Mouse (Mus musculus) regulatory T cell (primary cell): Measurements from ENCODE around the gene Rab34.

Source experiments
- in situ Hi-C: fragments of 300-600 bp; cut with MboI, MseI; formaldehyde crosslinking; loops from one replicate; pipeline ENCODE4 v1.15.1; 2025; ENCODE audit warnings: high pct_unique_total_duplicates

The Rab34 gene

DNA sequence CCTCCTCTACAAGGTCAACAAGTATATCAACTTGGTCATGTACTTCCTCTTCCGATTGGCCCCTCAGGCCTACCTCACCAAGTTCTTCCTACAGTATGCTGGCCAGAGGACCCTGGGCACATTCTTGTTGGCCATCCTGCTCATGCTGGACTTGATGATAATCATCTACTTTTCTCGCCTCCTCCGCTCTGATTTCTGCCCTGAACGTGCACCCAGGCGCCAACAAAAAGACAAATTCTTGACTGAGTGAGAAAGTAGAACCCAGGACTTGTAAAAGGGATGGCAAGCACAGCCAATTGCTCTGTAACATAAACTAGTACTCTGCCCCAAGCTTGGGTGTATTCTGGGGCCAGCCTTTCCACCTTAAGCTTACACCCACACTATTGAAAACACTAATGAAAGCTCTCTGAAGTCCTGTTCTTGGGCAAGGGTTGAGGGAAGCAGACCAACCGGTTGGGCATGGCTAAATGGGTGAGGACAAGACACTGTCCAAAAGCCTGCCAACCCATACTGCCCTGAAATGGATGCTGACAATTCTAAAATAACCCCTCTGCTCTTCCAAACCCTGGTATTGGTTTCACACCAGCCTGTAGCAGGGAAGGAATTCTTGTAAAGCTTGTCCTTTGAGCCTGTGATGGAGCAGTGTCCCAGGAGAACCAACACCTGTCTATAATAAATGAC, 8.0 kb upstream of the Rab34 start:
- in situ Hi-C loops: no loop called here

DNA sequence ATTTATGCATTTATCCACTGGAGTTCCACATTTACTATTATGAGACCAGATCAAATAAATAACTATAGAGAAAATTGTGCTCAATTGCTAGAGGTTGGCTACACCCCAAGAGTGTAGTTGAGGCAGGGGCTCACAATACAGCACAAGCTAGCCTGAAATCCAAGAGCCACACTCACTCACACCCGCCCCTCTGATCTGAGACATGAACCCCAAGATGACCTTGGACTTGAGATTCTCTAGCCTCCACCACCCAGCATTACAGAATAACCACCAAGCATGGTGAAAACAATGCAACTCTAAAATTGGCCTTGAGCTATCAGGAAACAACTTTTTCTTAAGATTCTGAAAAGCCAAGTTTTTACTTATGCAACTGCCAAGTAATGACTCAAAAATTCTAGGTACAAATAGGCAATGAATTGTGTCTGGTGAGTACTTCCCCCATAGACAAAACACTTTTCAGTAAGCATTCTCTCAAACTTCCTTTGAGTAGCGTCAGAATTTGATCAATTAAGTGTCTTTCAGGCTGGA, 6.3 kb upstream of the Rab34 start:
- in situ Hi-C loops: no loop called here

- in situ Hi-C loops: no loop called here
These were observed 5.8 kb upstream of the Rab34 start for GRCm38 (mm10) chr11:78182450-78182849.

DNA sequence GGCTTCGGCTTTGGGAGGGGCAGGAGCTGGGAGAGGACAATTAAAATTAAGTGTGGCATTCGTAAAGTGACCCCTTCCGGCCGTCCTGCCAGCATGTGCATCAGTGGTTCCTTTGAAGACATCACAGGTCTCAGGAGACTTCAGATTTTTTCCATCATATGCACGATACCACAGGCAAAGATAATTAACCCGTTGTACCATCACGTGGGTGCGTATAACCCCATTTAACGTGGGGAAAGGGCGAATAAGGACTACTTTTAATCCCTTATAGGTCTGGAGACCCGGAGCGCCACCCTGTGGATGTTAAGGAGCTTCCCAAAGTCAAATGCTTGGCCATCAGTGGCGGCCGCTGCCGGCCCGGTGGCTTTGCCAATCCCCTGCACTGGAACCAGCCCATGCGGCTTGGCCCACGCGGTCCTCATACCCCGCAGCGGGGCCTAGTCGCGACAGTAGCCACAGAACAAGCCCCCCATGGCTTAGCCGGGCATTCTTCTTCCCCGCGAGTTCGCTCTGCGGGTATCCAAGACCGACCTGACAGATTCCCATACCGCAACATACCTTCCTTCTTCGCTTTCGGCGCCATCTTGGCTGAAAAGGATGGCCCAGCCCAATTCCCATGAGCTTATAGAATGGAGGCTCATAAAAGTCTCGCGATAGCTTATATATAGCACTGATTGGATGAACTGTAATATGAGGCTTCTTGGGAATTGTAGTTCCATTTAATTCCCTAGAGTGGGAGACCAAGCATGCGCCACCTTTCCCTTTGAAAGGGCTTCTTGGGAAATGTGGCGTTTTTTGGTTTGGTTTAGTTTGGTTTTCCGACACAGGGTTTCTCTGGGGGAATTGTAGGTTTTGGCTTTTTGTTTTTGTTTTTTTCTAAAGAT, 5.0 kb upstream of the Rab34 start, which contains the start of gene Rpl23a:
Rpl23a (minus strand) TSS at position 624 of the 884 bp plus-strand sequence.
- in situ Hi-C loops: no loop called here

DNA sequence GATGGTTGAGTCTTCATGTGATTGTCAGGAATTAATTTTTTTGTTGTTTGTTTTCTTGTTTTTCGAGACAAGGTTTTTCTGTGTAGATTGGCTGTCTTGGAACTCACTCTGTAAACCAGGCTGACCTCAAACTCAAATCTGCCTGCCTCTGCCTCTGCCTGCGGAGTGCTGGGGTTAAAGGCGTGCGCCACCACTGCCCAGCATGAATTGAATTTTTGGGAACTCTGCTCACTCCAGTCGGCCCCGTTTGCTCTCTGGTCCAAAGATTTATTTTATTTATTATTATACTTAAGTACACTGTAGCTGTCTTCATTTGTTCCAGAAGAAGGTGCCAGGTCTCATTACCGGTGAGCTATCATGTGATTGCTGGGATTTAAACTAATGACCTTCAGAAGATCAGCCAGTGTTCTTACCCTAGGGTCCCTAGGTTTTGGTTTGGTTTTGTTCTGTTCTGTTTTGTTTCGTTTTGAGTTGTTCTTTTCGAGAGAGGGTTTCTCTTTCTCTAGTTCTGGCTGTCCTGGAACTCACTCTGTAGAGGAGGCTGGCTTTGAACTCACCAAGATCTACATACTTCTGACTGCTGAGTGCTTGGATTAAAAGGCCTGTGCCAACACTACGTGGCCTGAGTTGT, 4.2 kb upstream of the Rab34 start:
- in situ Hi-C loops: no loop called here

DNA sequence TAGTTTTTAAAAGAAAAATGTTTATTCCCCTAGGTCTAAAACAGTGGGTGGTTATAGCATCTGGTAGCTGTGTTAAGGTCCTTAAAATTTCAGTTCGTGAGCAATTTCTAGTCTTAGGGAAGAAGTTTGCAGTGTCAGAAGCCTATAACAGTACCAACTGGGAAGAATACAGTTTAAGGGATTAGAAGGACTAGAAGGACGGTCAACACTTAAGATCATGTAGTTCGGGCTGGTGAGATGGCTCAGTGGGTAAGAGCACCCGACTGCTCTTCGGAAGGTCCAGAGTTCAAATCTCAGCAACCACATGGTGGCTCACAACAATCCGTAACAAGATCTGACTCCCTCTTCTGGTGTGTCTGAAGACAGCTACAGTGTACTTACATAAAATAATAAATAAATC, 3.5 kb upstream of the Rab34 start:
- in situ Hi-C loops: loop anchor here (5.0 kb wide), 1 partner anchor 958 kb away; no protein-coding TSS in a partner anchor

DNA sequence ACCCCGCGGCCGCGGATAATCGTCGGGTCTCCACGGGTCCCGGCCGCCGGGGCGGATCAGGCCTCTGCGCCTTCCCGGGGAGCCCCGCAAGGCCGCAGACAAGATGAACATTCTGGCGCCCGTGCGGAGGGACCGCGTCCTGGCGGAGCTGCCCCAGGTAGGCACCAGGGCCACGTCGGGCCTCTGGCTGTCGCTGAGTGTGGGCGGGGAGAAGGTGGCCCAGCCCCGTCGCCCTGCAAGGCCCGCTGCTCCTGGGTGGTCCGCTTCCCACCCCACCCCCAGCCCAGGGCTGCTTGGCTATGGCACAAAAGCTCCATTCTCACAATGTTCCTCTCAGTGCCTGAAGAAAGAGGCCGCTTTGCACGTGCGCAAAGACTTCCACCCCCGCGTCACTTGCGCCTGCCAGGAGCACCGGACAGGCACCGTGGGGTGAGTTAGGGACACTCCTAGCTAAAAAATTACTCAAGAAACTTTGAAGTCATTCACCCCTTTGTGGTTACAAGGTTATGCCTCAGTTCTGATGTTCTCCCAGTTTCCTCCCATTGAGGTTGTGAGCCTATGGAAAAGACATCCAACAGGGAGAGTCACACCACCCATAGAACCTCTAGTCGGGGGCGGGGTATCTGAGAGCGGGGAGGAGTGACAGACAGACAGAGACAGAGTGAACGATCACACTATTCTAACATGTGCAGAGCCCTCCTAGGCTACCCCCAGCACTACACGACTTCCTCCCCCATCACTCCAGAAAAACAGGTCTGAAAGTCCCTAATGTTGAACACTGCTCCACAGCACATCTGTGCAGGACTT, 1.2 kb downstream of the Rab34 start:
- in situ Hi-C loops: loop anchor here (5.0 kb wide), 1 partner anchor 953 kb away; no protein-coding TSS in a partner anchor

DNA sequence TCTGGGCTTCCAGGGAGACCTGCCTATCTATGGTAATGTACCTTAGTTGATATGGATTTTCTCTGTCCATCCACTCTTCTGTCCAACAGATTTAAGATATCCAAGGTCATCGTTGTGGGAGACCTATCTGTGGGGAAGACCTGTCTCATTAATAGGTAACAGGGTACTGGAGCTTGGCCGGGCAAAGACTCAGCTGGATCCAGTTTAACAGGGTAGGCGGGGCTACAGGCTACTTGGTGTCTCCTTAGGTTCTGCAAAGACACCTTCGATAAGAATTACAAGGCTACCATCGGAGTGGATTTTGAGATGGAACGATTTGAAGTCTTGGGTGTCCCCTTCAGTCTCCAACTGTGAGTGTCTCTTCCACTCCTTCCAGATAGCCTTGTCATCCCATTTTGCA, 1.8 kb downstream of the Rab34 start:
- in situ Hi-C loops: no loop called here

DNA sequence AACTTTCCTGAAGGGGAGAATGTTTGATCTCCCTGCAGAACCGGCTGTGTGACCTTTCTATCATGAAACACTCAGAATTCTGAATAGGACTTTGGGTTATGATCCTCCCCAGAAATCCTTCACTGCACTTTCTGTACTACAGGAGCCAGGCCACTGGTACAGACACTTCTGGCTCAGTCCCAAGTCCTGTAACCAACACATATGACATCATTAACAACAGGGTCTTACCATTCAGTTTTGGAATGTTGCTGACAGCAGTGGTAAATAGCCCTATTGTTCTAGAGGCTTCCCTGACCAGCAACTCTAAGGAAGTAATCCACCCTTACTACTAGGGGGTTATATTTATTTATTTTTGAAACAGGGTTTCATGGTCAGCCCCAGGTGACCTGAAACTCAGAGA, 4.9 kb downstream of the Rab34 start, which contains the start of gene Proca1:
Proca1 (plus strand) TSS at position 280 of the 400 bp plus-strand sequence.
- in situ Hi-C loops: no loop called here

DNA sequence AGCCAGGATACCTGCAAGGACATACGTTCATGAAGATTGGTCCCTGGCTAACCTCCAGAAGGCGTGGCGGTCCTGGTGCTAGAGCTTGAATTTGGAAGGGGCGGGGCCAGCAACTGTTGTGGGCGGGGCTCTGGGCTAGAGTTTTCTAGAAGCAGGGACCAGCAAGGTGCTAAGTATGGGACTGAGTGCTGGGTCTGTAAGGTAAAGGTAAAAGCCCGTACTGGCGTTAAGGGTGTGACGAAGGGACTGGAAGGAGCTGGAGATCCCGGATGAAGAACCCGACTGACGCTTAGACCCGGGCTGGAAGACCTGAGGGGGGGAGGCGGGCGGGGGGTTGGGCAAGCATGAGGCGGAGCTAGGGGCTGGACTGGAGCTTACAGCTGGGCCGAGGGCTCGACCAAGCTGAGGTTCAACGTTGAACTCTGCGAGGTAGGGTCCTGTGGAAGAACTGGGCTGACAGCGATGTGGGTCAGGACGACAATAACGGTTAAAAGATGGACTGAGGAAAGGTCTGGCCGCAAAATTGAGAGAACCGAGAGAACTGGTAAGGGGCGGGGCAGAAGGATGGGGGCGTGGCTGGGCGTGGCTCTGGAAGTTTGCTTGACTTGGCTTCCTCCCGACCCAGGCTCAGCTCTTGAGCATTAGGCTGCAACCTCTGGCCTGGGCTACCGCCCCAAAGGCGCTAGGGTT, 6.3 kb downstream of the Rab34 start:
- in situ Hi-C loops: no loop called here

GRCm38 (mm10) chr11:78195101-78195863, 7.1 kb downstream of the Rab34 start:
- in situ Hi-C loops: no loop called here

DNA sequence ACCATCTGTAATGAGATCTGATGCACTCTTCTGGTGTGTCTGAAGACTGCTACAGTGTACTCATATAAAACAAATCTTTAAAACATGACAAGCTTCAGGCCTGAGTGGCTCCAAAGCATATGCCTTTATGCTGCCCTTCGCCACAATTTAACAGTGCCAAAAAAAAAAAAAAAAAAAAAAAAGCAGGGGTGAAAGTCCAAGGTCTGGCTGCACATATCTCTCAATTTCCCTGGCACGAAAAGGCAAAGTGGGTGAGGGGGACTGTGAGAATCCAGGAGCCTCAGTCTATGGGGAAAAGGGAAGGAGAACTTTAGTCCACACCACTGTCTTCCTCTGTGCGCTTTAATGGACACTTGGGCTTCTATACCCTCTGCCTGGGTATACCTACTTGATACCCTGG, 14.1 kb downstream of the Rab34 start:
- in situ Hi-C loops: no loop called here

DNA sequence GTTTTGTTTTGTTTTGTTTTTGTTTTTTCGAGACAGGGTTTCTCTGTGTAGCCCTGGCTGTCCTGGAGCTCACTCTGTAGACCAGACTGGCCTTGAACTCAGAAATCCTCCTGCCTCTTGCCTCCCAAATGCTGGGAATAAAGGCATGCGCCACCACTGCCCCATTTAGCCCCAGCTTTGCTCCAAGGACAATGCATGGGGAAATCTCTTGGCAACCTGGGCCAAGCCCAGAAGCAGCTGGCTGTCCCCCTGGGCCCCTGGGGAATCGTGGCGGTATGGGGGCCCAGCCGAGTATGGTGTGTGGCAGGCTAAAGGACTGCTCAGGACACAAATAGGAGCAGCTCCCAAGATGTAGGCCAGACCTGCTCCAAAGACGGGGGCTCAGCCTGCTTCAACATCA, 16.1 kb downstream of the Rab34 start:
- in situ Hi-C loops: no loop called here

DNA sequence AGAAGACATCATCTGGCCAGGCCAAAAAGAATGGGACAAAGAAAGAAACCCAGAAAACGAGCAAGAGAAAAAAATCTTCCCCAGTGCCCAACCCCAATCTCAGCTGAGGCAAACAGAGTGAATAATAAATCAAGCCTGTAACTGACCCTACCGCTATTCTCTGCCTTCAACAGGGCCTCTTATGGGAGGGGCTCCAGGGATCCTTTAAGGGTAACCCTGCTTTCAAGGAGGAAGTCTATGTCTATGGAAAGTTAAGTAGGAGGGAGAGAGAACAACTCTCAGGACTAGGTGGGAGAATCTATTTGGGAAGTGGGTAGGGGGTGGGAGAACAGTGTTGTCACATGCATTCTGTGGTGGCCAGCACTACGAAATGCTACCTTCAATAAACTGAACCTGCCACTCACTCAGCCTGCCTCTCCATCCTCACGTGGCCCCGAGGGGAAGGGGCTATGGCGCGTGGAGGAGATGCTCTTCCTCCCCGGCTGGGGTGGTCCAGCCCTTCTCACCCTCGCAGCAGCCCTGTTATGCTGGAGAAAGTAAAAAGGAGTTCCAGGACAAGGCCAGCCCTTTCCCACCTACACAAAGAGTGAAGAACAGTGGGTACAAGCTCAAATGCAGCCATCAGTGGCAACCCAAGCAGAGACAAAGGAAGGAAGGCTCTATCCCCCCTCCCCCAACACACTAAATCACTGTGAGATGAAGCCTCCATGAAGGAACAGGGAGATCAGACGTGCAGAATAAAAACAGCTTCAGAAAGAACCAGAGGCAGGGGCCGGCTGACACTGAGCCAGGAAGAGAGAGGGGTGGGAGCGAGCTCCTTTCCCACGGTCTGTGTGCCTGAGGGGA, 17.4 kb downstream of the Rab34 start:
- in situ Hi-C loops: no loop called here

- in situ Hi-C loops: no loop called here
These were observed 19.0 kb downstream of the Rab34 start for GRCm38 (mm10) chr11:78207190-78207589.

DNA sequence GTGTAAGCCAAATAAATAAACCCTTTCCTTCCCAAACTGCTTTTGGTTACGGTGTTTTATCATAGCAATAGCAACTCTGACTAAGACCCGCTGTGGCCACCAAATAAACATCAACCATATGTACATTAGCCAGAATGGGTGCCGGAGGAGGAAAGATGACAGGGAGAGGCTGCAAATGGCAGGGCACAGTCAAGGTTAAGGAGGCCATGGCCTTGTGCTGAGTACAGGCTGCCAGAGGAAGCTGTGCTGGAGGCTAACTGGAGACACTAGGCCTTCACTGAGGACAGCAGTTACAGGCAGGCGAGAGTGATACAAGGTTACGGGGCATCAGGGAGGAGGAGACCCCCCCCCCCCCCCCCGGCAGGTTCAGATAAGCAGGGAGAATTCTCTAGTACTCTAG, 21.7 kb downstream of the Rab34 start:
- in situ Hi-C loops: no loop called here

DNA sequence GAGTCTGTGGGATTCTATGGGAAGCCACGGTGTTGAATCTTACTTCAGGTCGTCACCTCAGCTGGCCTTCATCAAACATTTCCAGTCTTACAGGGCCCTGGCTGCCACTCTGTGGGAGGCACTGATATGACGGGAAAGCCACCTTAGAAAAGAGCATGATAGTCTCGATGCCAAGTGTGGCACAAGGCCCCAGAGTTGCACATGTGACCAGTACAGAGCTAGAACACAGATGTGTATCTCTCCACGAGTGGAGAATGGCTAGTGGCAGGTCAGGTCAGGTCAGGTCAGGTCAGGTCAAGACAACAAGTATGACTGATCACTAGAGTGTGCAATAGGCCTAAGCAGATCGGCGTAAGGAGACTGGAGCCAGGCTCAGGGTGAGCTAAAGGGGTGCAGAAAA, 22.4 kb downstream of the Rab34 start:
- in situ Hi-C loops: no loop called here

DNA sequence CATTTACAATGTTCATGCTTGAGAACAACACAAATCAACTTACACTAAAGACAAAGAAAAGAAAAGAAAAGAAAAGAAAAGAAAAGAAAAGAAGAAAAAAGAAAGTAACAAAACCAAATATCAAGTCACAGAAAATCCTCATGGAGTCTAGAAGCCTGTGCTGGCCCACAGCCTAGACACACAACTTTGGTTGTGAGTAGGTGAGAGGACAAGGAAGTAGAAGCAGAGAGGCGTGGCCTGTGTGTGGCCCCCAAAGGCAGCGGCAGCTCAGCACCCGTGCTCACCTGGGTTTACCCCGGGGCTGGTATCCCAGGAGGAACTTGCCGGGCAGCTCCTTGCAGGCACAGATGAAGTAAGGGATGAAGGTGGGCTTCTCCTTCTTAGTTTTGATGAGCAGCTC, 23.3 kb downstream of the Rab34 start:
- in situ Hi-C loops: no loop called here
